Mouse (Mus musculus): Measurements from ENCODE around the gene Prr5l.

DNA sequence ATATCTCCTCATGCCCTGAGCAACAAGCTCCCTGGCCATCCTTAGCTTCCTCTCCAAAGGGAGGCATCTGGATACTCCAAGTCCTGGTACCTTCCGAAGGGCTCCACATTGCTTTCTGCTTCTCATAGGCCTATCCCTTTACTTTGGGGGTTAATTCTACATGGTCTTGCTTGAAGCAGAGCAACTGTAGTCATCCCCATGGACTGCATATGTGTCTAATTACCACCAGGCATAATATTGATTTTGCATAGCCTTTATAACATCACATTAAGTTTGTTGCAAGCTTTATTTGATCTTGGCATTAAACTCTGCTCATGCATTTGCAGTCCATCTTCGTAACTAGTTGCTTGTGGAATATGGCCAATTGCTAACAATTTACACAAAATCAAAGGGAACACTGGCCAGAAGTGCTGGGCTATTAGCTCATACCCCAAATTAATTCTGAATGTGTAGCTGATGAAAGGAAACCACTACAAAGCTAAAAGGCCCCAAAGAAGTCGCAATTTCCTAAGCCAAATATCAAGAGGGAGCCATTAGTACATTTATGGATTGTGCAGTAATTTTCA, 21.8 kb downstream of the Prr5l start:
- TF ChIP-seq CTCF (IDR thresholded peaks at IDR 0.05; ENCODE audit: low read depth, low read length) (no peak), TAL1 (conservative IDR thresholded peaks at IDR 0.05; ENCODE audit: low read depth, low read length) (no peak)
